Mouse (Mus musculus) CH12.LX (cell line): ENCODE data around the gene Cdh15.

Experiments
- ELF1 ChIP-seq: IDR thresholded peaks from 2 replicates; pipeline ENCODE4 v1.6.1; 2014; ENCODE audit warnings: low read depth, mild to moderate bottlenecking, inconsistent platforms, low read length, improper control_type of control experiment
- POLR2AphosphoS2 ChIP-seq: IDR thresholded peaks from 2 replicates; pipeline ENCODE4 v1.6.1; 2011; ENCODE audit warnings: low read depth, low read length, improper control_type of control experiment

GRCm38 (mm10) chr8:122902581-122902980, 54.8 kb downstream of the Cdh15 start:
- TF ChIP-seq POLR2AphosphoS2, result no peak
- TF ChIP-seq ELF1, result no peak
